Mouse (Mus musculus): ENCODE measurements around the gene Cbx5. TPM values are rescaled to one million over a fixed set of nuclear protein-coding genes. Genes with fewer than 3 reads are reported as not detected.
"Not testable (repeated sequence)": the region's sequence is repeated elsewhere in the genome, so short reads cannot be mapped to it uniquely, and the experiment has no call there.

Gene Cbx5
- polyA plus RNA-seq (2015; fragmentation: Nextera tagmentation; extraction: Ambion mirVana) = 70.4 and 81.2 TPM in 2 replicates

DNA sequence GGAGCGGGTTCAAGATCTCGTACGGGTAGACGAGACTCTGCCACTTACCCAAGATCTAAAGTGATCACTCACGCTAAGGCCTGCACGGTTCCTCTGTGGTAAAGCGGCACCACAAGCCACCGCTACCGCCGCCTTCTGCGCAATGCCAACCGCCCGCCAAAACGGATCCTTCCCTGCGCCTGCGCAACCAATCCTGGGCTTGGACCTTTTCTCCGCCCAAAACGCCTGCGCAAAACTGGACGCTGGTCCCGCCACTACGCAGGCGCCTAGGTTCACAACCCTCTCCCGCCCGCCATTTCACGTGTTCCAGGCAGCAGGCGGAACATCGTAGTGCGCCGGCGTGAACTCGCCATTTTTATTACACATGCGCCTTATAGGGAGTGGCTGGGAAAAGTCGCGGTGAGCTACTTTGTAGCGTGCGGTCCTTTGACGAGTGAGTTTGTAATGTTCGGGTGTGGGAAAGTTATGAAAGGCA lies at the start of gene Cbx5:
Gene Cbx5, minus strand, starts transcription at position 132 of the 475 bp plus-strand sequence.
- Histone ChIP-seq H3K27ac (ENCODE audit: low read length) (peak within 1 kb of the TSS; percentile 98), H3K36me3 (ENCODE audit: control insufficient read depth, insufficient read depth) (peaks cover 32% of the 10 kb centered on the region), H3K4me1 (ENCODE audit: control insufficient read depth, insufficient read depth, low read length) (peaks cover 30% of the 10 kb centered on the region), H3K4me3 (ENCODE audit: low read length) (peak within 1 kb of the TSS; percentile 75), H3K9me3 (replicated peaks; ENCODE audit: control insufficient read depth, low read length) (no peaks in the 10 kb centered on the region), H3K9ac (ENCODE audit: low read length) (peak within 1 kb of the TSS; percentile 83), H3K4me2 (ENCODE audit: low read depth, low read length) (peak within 1 kb of the TSS; percentile 86), H3K27me3 (ENCODE audit: control insufficient read depth, insufficient read depth, low read length) (no peaks in the 10 kb centered on the region)
- ATAC-seq (replicated peaks; ENCODE audit: extremely low read depth, insufficient read depth, low FRiP score) = peak; percentile 92
- WGBS = under 1% methylated on average over 39 of the region's 39 CpGs

- Histone ChIP-seq H3K9ac (ENCODE audit: low read length) (no peak overlapping the region), H3K4me2 (ENCODE audit: low read depth, low read length) (0 out of 2 replicates have a peak overlapping the region, but pooled peaks have one; percentile 10)
- peak; percentile 46 for ATAC-seq (replicated peaks; ENCODE audit: extremely low read depth, insufficient read depth, low FRiP score)
Observed at GRCm38 (mm10) chr15:103285778-103286417, 46.3 kb upstream of the Cbx5 start.

GRCm38 (mm10) chr15:103284647-103285046 lies 45.0 kb upstream of the Cbx5 start:
- Histone ChIP-seq H3K4me1 (ENCODE audit: control insufficient read depth, insufficient read depth, low read length) (peaks cover 18% of the 10 kb centered on the region), H3K4me3 (ENCODE audit: low read length) (no peak overlapping the region), H3K4me2 (ENCODE audit: low read depth, low read length) (no peak overlapping the region), H3K36me3 (ENCODE audit: control insufficient read depth, insufficient read depth) (no peaks in the 10 kb centered on the region), H3K9me3 (replicated peaks; ENCODE audit: control insufficient read depth, low read length) (no peaks in the 10 kb centered on the region), H3K27ac (ENCODE audit: low read length) (peak overlapping the region; percentile 71), H3K27me3 (ENCODE audit: control insufficient read depth, insufficient read depth, low read length) (no peaks in the 10 kb centered on the region), H3K9ac (ENCODE audit: low read length) (no peak overlapping the region)
- no peak for ATAC-seq (replicated peaks; ENCODE audit: extremely low read depth, insufficient read depth, low FRiP score)
- 16% methylated on average over 2 of the region's 2 CpGs for WGBS

More at GRCm38 (mm10) chr15:103285778-103286417, 46.3 kb upstream of the Cbx5 start:
- Histone ChIP-seq H3K4me1 (ENCODE audit: control insufficient read depth, insufficient read depth, low read length) (peaks cover 21% of the 10 kb centered on the region), H3K27me3 (ENCODE audit: control insufficient read depth, insufficient read depth, low read length) (no peaks in the 10 kb centered on the region), H3K4me3 (ENCODE audit: low read length) (no peak overlapping the region), H3K27ac (ENCODE audit: low read length) (peak overlapping the region; percentile 71), H3K36me3 (ENCODE audit: control insufficient read depth, insufficient read depth) (peaks cover 5% of the 10 kb centered on the region), H3K9me3 (replicated peaks; ENCODE audit: control insufficient read depth, low read length) (no peaks in the 10 kb centered on the region)
- WGBS = 39% methylated on average over 1 of the region's 1 CpGs

GRCm38 (mm10) chr15:103284066-103284465 lies 44.5 kb upstream of the Cbx5 start:
- no peaks in the 10 kb centered on the region for H3K9me3 ChIP-seq (replicated peaks; ENCODE audit: control insufficient read depth, low read length)
- ATAC-seq (replicated peaks; ENCODE audit: extremely low read depth, insufficient read depth, low FRiP score) = no peak
- no peak overlapping the region for H3K4me2 ChIP-seq (ENCODE audit: low read depth, low read length)
- peaks cover 18% of the 10 kb centered on the region for H3K4me1 ChIP-seq (ENCODE audit: control insufficient read depth, insufficient read depth, low read length)
- H3K27me3 ChIP-seq (ENCODE audit: control insufficient read depth, insufficient read depth, low read length) = no peaks in the 10 kb centered on the region
- WGBS = 73% methylated on average over 3 of the region's 3 CpGs
- H3K4me3 ChIP-seq (ENCODE audit: low read length) = no peak overlapping the region
- H3K36me3 ChIP-seq (ENCODE audit: control insufficient read depth, insufficient read depth) = no peaks in the 10 kb centered on the region
- no peak overlapping the region for H3K27ac ChIP-seq (ENCODE audit: low read length)
- H3K9ac ChIP-seq (ENCODE audit: low read length) = no peak overlapping the region

GRCm38 (mm10) chr15:103281465-103282205 lies 42.0 kb upstream of the Cbx5 start:
- Histone ChIP-seq H3K4me3 (ENCODE audit: low read length) (no peak overlapping the region), H3K4me2 (ENCODE audit: low read depth, low read length) (no peak overlapping the region), H3K27me3 (ENCODE audit: control insufficient read depth, insufficient read depth, low read length) (no peaks in the 10 kb centered on the region), H3K9ac (ENCODE audit: low read length) (no peak overlapping the region), H3K4me1 (ENCODE audit: control insufficient read depth, insufficient read depth, low read length) (peaks cover 18% of the 10 kb centered on the region), H3K9me3 (replicated peaks; ENCODE audit: control insufficient read depth, low read length) (no peaks in the 10 kb centered on the region), H3K36me3 (ENCODE audit: control insufficient read depth, insufficient read depth) (no peaks in the 10 kb centered on the region), H3K27ac (ENCODE audit: low read length) (no peak overlapping the region)
- WGBS = 91% methylated on average over 3 of the region's 3 CpGs
- ATAC-seq (replicated peaks; ENCODE audit: extremely low read depth, insufficient read depth, low FRiP score) = no peak

DNA sequence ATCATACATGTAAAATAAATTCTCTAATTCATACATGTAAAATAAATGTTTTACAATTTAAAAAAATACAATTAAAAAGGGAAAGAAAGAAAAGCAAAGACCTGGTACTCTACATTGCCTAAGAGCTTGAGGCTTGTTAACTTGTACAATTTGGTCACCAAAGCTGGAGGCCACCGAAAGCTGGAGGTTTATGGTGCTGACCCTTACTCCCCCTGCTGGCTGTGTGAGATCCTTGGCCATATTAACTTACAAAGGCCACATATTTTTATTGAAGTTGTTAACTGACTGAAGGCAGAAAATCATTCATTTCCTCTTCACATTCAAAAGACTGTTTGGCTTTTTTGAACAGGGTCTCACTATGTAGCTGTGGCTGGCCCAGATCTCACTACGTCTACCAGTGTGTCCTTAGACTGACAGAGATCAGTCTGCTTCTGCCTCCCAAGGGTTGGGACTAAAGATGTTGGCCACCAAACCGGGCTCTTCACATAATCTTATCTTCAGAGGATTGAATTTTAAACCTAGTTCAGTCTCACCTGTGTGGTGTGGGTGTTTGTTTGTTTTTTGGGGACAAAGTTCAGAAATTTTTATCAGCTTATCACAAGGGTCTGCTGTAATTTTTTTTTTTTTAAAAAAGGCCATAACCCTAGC lies 41.3 kb upstream of the Cbx5 start:
- Histone ChIP-seq H3K4me3 (ENCODE audit: low read length) (no peak overlapping the region), H3K9ac (ENCODE audit: low read length) (no peak overlapping the region), H3K4me2 (ENCODE audit: low read depth, low read length) (no peak overlapping the region), H3K27me3 (ENCODE audit: control insufficient read depth, insufficient read depth, low read length) (no peaks in the 10 kb centered on the region), H3K27ac (ENCODE audit: low read length) (no peak overlapping the region), H3K36me3 (ENCODE audit: control insufficient read depth, insufficient read depth) (no peaks in the 10 kb centered on the region), H3K9me3 (replicated peaks; ENCODE audit: control insufficient read depth, low read length) (no peaks in the 10 kb centered on the region), H3K4me1 (ENCODE audit: control insufficient read depth, insufficient read depth, low read length) (peaks cover 14% of the 10 kb centered on the region)
- no peak for ATAC-seq (replicated peaks; ENCODE audit: extremely low read depth, insufficient read depth, low FRiP score)
- WGBS = 60% methylated on average over 3 of the region's 3 CpGs

GRCm38 (mm10) chr15:103279750-103280149 lies 40.1 kb upstream of the Cbx5 start:
- Histone ChIP-seq H3K4me3 (ENCODE audit: low read length) (no peak overlapping the region), H3K9me3 (replicated peaks; ENCODE audit: control insufficient read depth, low read length) (no peaks in the 10 kb centered on the region), H3K36me3 (ENCODE audit: control insufficient read depth, insufficient read depth) (no peaks in the 10 kb centered on the region), H3K27ac (ENCODE audit: low read length) (no peak overlapping the region), H3K27me3 (ENCODE audit: control insufficient read depth, insufficient read depth, low read length) (no peaks in the 10 kb centered on the region), H3K9ac (ENCODE audit: low read length) (no peak overlapping the region), H3K4me2 (ENCODE audit: low read depth, low read length) (no peak overlapping the region), H3K4me1 (ENCODE audit: control insufficient read depth, insufficient read depth, low read length) (peaks cover 2% of the 10 kb centered on the region; the same call in 1 of the 2 replicates)
- 68% methylated on average over 3 of the region's 3 CpGs for WGBS
- no peak for ATAC-seq (replicated peaks; ENCODE audit: extremely low read depth, insufficient read depth, low FRiP score)

DNA sequence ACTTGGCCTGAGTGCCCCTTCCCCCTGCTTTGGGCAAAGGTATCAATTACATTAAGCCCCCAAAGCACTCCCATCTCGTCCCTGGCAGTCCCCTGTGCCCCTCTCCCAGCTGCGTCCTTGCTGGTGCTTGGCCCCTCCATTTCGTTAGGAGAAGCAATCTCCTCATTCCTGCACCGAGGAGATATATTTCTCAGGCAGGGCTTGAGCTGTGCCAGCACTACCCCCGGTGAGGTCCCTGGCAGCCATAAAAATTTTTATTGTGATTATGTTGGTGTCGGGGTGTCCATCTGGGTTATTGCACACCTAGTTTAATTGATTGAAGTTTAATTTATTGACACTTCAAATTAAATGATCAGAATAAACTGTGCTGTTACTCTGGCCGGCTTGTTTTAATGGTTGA lies 38.3 kb upstream of the Cbx5 start:
- Histone ChIP-seq H3K4me3 (ENCODE audit: low read length) (no peak overlapping the region), H3K27me3 (ENCODE audit: control insufficient read depth, insufficient read depth, low read length) (no peaks in the 10 kb centered on the region), H3K27ac (ENCODE audit: low read length) (no peak overlapping the region), H3K36me3 (ENCODE audit: control insufficient read depth, insufficient read depth) (no peaks in the 10 kb centered on the region), H3K9ac (ENCODE audit: low read length) (no peak overlapping the region), H3K4me2 (ENCODE audit: low read depth, low read length) (no peak overlapping the region), H3K9me3 (replicated peaks; ENCODE audit: control insufficient read depth, low read length) (no peaks in the 10 kb centered on the region), H3K4me1 (ENCODE audit: control insufficient read depth, insufficient read depth, low read length) (peaks cover 10% of the 10 kb centered on the region)
- 66% methylated on average over 7 of the region's 7 CpGs for WGBS
- no peak for ATAC-seq (replicated peaks; ENCODE audit: extremely low read depth, insufficient read depth, low FRiP score)

DNA sequence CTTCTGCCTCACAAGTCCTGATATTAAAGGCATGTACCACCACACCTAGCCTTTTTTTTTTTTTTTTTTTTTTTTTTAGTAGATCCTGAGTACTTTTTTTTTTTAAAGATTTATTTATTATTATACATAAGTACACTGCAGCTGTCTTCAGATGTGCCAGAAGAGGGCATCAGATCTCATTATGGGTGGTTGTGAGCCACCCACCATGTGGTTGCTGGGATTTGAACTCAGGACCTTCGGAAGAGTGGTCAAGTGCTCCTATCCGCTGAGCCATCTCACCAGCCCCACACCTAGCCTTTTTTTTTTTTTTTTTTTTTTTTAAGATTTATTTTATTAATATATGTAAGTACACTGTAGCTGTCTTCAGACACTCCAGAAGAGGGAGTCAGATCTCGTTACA lies 36.3 kb upstream of the Cbx5 start:
- WGBS = 96% methylated on average over 2 of the region's 3 CpGs
- H3K9me3 ChIP-seq (replicated peaks; ENCODE audit: control insufficient read depth, low read length); H3K4me3 ChIP-seq (ENCODE audit: low read length); H3K27me3 ChIP-seq (ENCODE audit: control insufficient read depth, insufficient read depth, low read length); H3K9ac ChIP-seq (ENCODE audit: low read length); H3K4me2 ChIP-seq (ENCODE audit: low read depth, low read length); H3K27ac ChIP-seq (ENCODE audit: low read length); ATAC-seq (replicated peaks; ENCODE audit: extremely low read depth, insufficient read depth, low FRiP score); H3K36me3 ChIP-seq (ENCODE audit: control insufficient read depth, insufficient read depth): not testable (repeated sequence)
- H3K4me1 ChIP-seq (ENCODE audit: control insufficient read depth, insufficient read depth, low read length) = peaks cover 10% of the 10 kb centered on the region
